Mouse (Mus musculus): ENCODE results near the gene Gm37240. TPM values are rescaled to one million over a fixed set of nuclear protein-coding genes. Genes with fewer than 3 reads are reported as not detected.

Gm37240 gene
- total RNA-seq, 1 experiment: 1.2 TPM

- no peak overlapping the region for H3K27ac ChIP-seq (ENCODE audit: insufficient read depth, low read depth, low read length, poor library complexity, severe bottlenecking)
- in situ Hi-C loops (cut with MboI; ENCODE audit: low sequenced_read_pairs in 2 of 2, unreplicated experiment in 2 of 2): no loop called here
Observed at GRCm38 (mm10) chr3:84951698-84952097, 935.6 kb downstream of the Gm37240 start.

GRCm38 (mm10) chr3:84949387-84949786 is 937.9 kb downstream of the Gm37240 start:
- no peaks in the 10 kb centered on the region for H3K4me1 ChIP-seq (ENCODE audit: control insufficient read depth in 2 of 2, insufficient read depth in 2 of 2, low read length in 2 of 2, poor library complexity in 1 of 2)
- TF ChIP-seq CHD2 (IDR thresholded peaks at IDR 0.05; ENCODE audit: low read depth, low read length): no peak
- TF ChIP-seq ZC3H11A (IDR thresholded peaks at IDR 0.05; ENCODE audit: borderline replicate concordance, low read depth, low read length): no peak
- TF ChIP-seq HCFC1 (IDR thresholded peaks at IDR 0.05; ENCODE audit: borderline replicate concordance, insufficient read depth, low read length): no peak
- no peak for TF ChIP-seq ZNF384 (IDR thresholded peaks at IDR 0.05; ENCODE audit: low read depth, low read length)
- no peak for TF ChIP-seq MAFK (IDR thresholded peaks at IDR 0.05; ENCODE audit: insufficient read depth, low read depth, low read length)
- H3K36me3 ChIP-seq (ENCODE audit: control insufficient read depth, insufficient read depth, low read length, poor library complexity, severe bottlenecking): no peaks in the 10 kb centered on the region
- H3K27ac ChIP-seq (ENCODE audit: insufficient read depth, low read depth, low read length, poor library complexity, severe bottlenecking): no peak overlapping the region
- no peak overlapping the region for H3K4me3 ChIP-seq (ENCODE audit: insufficient read depth in 1 of 2, low read depth in 1 of 2, low read length in 2 of 2, poor library complexity in 1 of 2, severe bottlenecking in 1 of 2)
- in situ Hi-C loops (cut with MboI; ENCODE audit: low sequenced_read_pairs in 2 of 2, unreplicated experiment in 2 of 2): no loop called here
- DNase-seq (ENCODE audit: low read depth, low spot score): no peak
- no peaks in the 10 kb centered on the region for H3K9me3 ChIP-seq (ENCODE audit: control insufficient read depth, insufficient read depth, low read depth, low read length)
- H3K9ac ChIP-seq (ENCODE audit: insufficient read depth, low read depth, low read length, poor library complexity, severe bottlenecking): no peak overlapping the region

More at GRCm38 (mm10) chr3:84951698-84952097, 935.6 kb downstream of the Gm37240 start:
- no peak for DNase-seq (ENCODE audit: low read depth, low spot score)
- no peak overlapping the region for H3K4me3 ChIP-seq (ENCODE audit: insufficient read depth in 1 of 2, low read depth in 1 of 2, low read length in 2 of 2, poor library complexity in 1 of 2, severe bottlenecking in 1 of 2)
- H3K9me3 ChIP-seq (ENCODE audit: control insufficient read depth, insufficient read depth, low read depth, low read length): no peaks in the 10 kb centered on the region
- no peak for TF ChIP-seq HCFC1 (IDR thresholded peaks at IDR 0.05; ENCODE audit: borderline replicate concordance, insufficient read depth, low read length)
- no peak for TF ChIP-seq ZNF384 (IDR thresholded peaks at IDR 0.05; ENCODE audit: low read depth, low read length)
- no peak for TF ChIP-seq MAFK (IDR thresholded peaks at IDR 0.05; ENCODE audit: insufficient read depth, low read depth, low read length)
- TF ChIP-seq ZC3H11A (IDR thresholded peaks at IDR 0.05; ENCODE audit: borderline replicate concordance, low read depth, low read length): no peak
- TF ChIP-seq CHD2 (IDR thresholded peaks at IDR 0.05; ENCODE audit: low read depth, low read length): no peak
- H3K9ac ChIP-seq (ENCODE audit: insufficient read depth, low read depth, low read length, poor library complexity, severe bottlenecking): no peak overlapping the region
- no peaks in the 10 kb centered on the region for H3K4me1 ChIP-seq (ENCODE audit: control insufficient read depth in 2 of 2, insufficient read depth in 2 of 2, low read length in 2 of 2, poor library complexity in 1 of 2)
- H3K36me3 ChIP-seq (ENCODE audit: control insufficient read depth, insufficient read depth, low read length, poor library complexity, severe bottlenecking): no peaks in the 10 kb centered on the region

GRCm38 (mm10) chr3:84946381-84946780 is 940.9 kb downstream of the Gm37240 start:
- in situ Hi-C loops (cut with MboI; ENCODE audit: low sequenced_read_pairs in 2 of 2, unreplicated experiment in 2 of 2): no loop called here
- TF ChIP-seq ZNF384 (IDR thresholded peaks at IDR 0.05; ENCODE audit: low read depth, low read length) (no peak), CHD2 (IDR thresholded peaks at IDR 0.05; ENCODE audit: low read depth, low read length) (no peak), ZC3H11A (IDR thresholded peaks at IDR 0.05; ENCODE audit: borderline replicate concordance, low read depth, low read length) (no peak), HCFC1 (IDR thresholded peaks at IDR 0.05; ENCODE audit: borderline replicate concordance, insufficient read depth, low read length) (no peak)

GRCm38 (mm10) chr3:84944933-84945332 is 942.4 kb downstream of the Gm37240 start:
- Histone ChIP-seq H3K27ac (ENCODE audit: insufficient read depth, low read depth, low read length, poor library complexity, severe bottlenecking) (no peak overlapping the region), H3K4me3 (ENCODE audit: insufficient read depth in 1 of 2, low read depth in 1 of 2, low read length in 2 of 2, poor library complexity in 1 of 2, severe bottlenecking in 1 of 2) (no peak overlapping the region), H3K9ac (ENCODE audit: insufficient read depth, low read depth, low read length, poor library complexity, severe bottlenecking) (no peak overlapping the region), H3K9me3 (ENCODE audit: control insufficient read depth, insufficient read depth, low read depth, low read length) (no peaks in the 10 kb centered on the region), H3K36me3 (ENCODE audit: control insufficient read depth, insufficient read depth, low read length, poor library complexity, severe bottlenecking) (no peaks in the 10 kb centered on the region), H3K4me1 (ENCODE audit: control insufficient read depth in 2 of 2, insufficient read depth in 2 of 2, low read length in 2 of 2, poor library complexity in 1 of 2) (no peaks in the 10 kb centered on the region)
- no peak for DNase-seq (ENCODE audit: low read depth, low spot score)
- TF ChIP-seq ZNF384 (IDR thresholded peaks at IDR 0.05; ENCODE audit: low read depth, low read length): no peak
- TF ChIP-seq CHD2 (IDR thresholded peaks at IDR 0.05; ENCODE audit: low read depth, low read length): no peak
- TF ChIP-seq ZC3H11A (IDR thresholded peaks at IDR 0.05; ENCODE audit: borderline replicate concordance, low read depth, low read length): no peak
- no peak for TF ChIP-seq HCFC1 (IDR thresholded peaks at IDR 0.05; ENCODE audit: borderline replicate concordance, insufficient read depth, low read length)
- no peak for TF ChIP-seq MAFK (IDR thresholded peaks at IDR 0.05; ENCODE audit: insufficient read depth, low read depth, low read length)
- in situ Hi-C loops (cut with MboI; ENCODE audit: low sequenced_read_pairs in 2 of 2, unreplicated experiment in 2 of 2): no loop called here

More at GRCm38 (mm10) chr3:84946381-84946780, 940.9 kb downstream of the Gm37240 start:
- no peak overlapping the region for H3K4me3 ChIP-seq (ENCODE audit: insufficient read depth in 1 of 2, low read depth in 1 of 2, low read length in 2 of 2, poor library complexity in 1 of 2, severe bottlenecking in 1 of 2)
- H3K36me3 ChIP-seq (ENCODE audit: control insufficient read depth, insufficient read depth, low read length, poor library complexity, severe bottlenecking): no peaks in the 10 kb centered on the region
- H3K4me1 ChIP-seq (ENCODE audit: control insufficient read depth in 2 of 2, insufficient read depth in 2 of 2, low read length in 2 of 2, poor library complexity in 1 of 2): no peaks in the 10 kb centered on the region
- no peak overlapping the region for H3K9ac ChIP-seq (ENCODE audit: insufficient read depth, low read depth, low read length, poor library complexity, severe bottlenecking)
- H3K27ac ChIP-seq (ENCODE audit: insufficient read depth, low read depth, low read length, poor library complexity, severe bottlenecking): no peak overlapping the region
- no peaks in the 10 kb centered on the region for H3K9me3 ChIP-seq (ENCODE audit: control insufficient read depth, insufficient read depth, low read depth, low read length)
- DNase-seq (ENCODE audit: low read depth, low spot score): no peak

Measured in ES-E14 (cell line).